8 mouse cellular contexts compared by ENCODE assay signal in the genomic region with DNA sequence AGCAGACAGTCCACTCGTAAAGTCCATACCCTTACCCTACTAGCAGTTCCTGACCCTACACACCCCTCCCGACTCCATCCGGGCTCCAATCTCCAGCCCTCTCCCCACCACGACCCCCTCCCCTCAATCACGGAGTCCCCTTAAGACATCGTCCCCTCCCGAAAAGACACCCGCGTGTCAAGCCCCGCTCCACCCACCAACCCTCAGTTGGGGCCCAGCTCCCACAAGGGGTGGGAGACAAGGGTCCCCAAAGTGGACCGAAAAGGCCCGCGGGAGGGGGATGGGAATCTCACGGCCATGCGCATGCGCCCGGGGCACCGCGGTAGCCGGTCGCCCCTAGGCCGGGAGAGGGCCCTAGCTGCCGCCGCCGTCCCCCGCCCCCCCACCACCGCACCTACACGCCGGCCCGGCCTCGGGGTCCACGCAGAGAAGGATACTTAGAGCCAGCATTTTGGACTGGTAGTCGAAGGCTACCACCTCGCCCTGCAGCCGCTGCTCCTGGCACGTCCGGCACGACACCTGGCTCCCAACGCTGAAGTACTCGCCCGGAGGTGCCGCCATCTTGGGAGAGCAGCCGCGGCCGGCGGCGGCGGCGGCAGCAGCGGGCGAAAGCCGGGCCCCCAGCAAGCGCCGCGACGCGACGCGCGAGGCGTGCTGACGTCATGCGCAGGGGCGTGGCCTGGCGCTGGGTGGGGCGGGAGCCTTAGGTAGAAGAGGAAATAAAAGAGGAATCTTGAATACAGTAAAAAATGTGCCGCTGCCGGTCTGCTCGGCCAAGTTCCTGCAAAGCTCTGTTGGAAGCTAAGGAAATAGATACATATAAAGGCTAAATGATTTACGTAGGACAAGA. TPM values are rescaled to one million over a fixed set of nuclear protein-coding genes. Genes with fewer than 3 reads are reported as not detected.
DNase-seq lines count a peak whose midpoint lies in the region; ATAC-seq lines count a peak whose summit lies in the region.

Lsm12 (minus strand) TSS at position 651 of the 850 bp plus-strand sequence.

- peak within 1 kb of the TSS; percentile 90 for H3K9ac ChIP-seq in forebrain, embryonic 11.5 days (ENCODE audit: low read length)
- peak within 1 kb of the TSS; percentile 98 for H3K9ac ChIP-seq in heart, embryonic 16.5 days (ENCODE audit: low read length)
- peak within 1 kb of the TSS; percentile 96 for H3K9ac ChIP-seq in liver, embryonic 15.5 days
- H3K9ac ChIP-seq in neural tube, embryonic 12.5 days = peak within 1 kb of the TSS; percentile 86

- WGBS in forebrain, embryonic 11.5 days = under 1% methylated on average over 70 of the region's 70 CpGs
- WGBS in heart, embryonic 16.5 days = 1% methylated on average over 70 of the region's 70 CpGs
- under 1% methylated on average over 69 of the region's 70 CpGs for WGBS in liver, embryonic 15.5 days (ENCODE audit: insufficient replicate concordance)
- under 1% methylated on average over 70 of the region's 70 CpGs for WGBS in neural tube, embryonic 12.5 days

- H3K4me3 ChIP-seq in forebrain, embryonic 11.5 days (ENCODE audit: low read depth, low read length) = peak within 1 kb of the TSS; percentile 91
- peak within 1 kb of the TSS; percentile 99 for H3K4me3 ChIP-seq in heart, embryonic 16.5 days (ENCODE audit: low read length)
- peak within 1 kb of the TSS; percentile 94 for H3K4me3 ChIP-seq in liver, embryonic 15.5 days (replicated peaks)
- H3K4me3 ChIP-seq in neural tube, embryonic 12.5 days = peak within 1 kb of the TSS; percentile 83

- peak within 1 kb of the TSS; percentile 90 for H3K27ac ChIP-seq in forebrain, embryonic 11.5 days (ENCODE audit: low read depth, low read length)
- H3K27ac ChIP-seq in heart, embryonic 16.5 days (ENCODE audit: low read length) = peak within 1 kb of the TSS; percentile 96
- H3K27ac ChIP-seq in liver, embryonic 15.5 days (replicated peaks) = peak within 1 kb of the TSS; percentile 92
- peak within 1 kb of the TSS; percentile 91 for H3K27ac ChIP-seq in neural tube, embryonic 12.5 days

- peaks cover 5% of the 10 kb centered on the region; the same call in 1 of the 2 replicates for H3K4me1 ChIP-seq in forebrain, embryonic 11.5 days (replicated peaks; ENCODE audit: control insufficient read depth, insufficient read depth, low read length)
- H3K4me1 ChIP-seq in heart, embryonic 16.5 days (ENCODE audit: control insufficient read depth, insufficient read depth, low read length) = peaks cover 20% of the 10 kb centered on the region
- H3K4me1 ChIP-seq in liver, embryonic 15.5 days (replicated peaks) = peaks cover 39% of the 10 kb centered on the region
- peaks cover 22% of the 10 kb centered on the region for H3K4me1 ChIP-seq in neural tube, embryonic 12.5 days

- peak within 1 kb of the TSS; percentile 87 for H3K4me2 ChIP-seq in forebrain, embryonic 11.5 days (ENCODE audit: low read depth, low read length, severe bottlenecking)
- H3K4me2 ChIP-seq in heart, embryonic 16.5 days (ENCODE audit: low read depth, low read length) = peak within 1 kb of the TSS; percentile 88
- peak within 1 kb of the TSS; percentile 85 for H3K4me2 ChIP-seq in liver, embryonic 15.5 days
- H3K4me2 ChIP-seq in neural tube, embryonic 12.5 days (replicated peaks) = peak within 1 kb of the TSS; percentile 83

- no peaks in the 10 kb centered on the region for H3K27me3 ChIP-seq in forebrain, embryonic 11.5 days (ENCODE audit: control insufficient read depth, insufficient read depth, low read length)
- H3K27me3 ChIP-seq in heart, embryonic 16.5 days (ENCODE audit: control insufficient read depth, insufficient read depth, low read length) = no peaks in the 10 kb centered on the region
- H3K27me3 ChIP-seq in liver, embryonic 15.5 days = no peaks in the 10 kb centered on the region
- no peaks in the 10 kb centered on the region for H3K27me3 ChIP-seq in neural tube, embryonic 12.5 days (replicated peaks)

- no peaks in the 10 kb centered on the region for H3K9me3 ChIP-seq in forebrain, embryonic 11.5 days (ENCODE audit: control insufficient read depth, low read length)
- no peaks in the 10 kb centered on the region for H3K9me3 ChIP-seq in heart, embryonic 16.5 days (replicated peaks; ENCODE audit: control insufficient read depth, low read length)
- H3K9me3 ChIP-seq in liver, embryonic 15.5 days (replicated peaks) = no peaks in the 10 kb centered on the region
- no peaks in the 10 kb centered on the region for H3K9me3 ChIP-seq in neural tube, embryonic 12.5 days

- peak; percentile 84 for ATAC-seq in forebrain, embryonic 11.5 days (replicated peaks; ENCODE audit: low FRiP score)
- ATAC-seq in heart, embryonic 16.5 days (replicated peaks; ENCODE audit: extremely low read depth, insufficient read depth, low FRiP score) = peak; percentile 88
- ATAC-seq in liver, embryonic 15.5 days (ENCODE audit: insufficient read depth) = peak; percentile 82
- peak; percentile 83 for ATAC-seq in neural tube, embryonic 12.5 days (ENCODE audit: low FRiP score, low read depth)

- peak; percentile 95 to 98 for DNase-seq in CD8-positive naive resting alpha-beta T cell, adult 2 months (ENCODE audit: low read depth in 2 of 2, low spot score in 2 of 2)
- peak; percentile 92 for DNase-seq in c-Kit-positive CD71-negative TER-119-negative erythroid progenitor cells, embryonic 14.5 days (ENCODE audit: low read depth)
- DNase-seq in forebrain, embryonic 11.5 days (ENCODE audit: low spot score) = peak; percentile 97
- peak; percentile 95 to 99 for DNase-seq in kidney, postnatal 36 days
- peak; percentile 75 for DNase-seq in telencephalon, adult 2 months (ENCODE audit: low read depth, low spot score)

- peaks cover 3% of the 10 kb centered on the region; the same call in 1 of the 2 replicates for H3K36me3 ChIP-seq in forebrain, embryonic 11.5 days (ENCODE audit: control insufficient read depth, insufficient read depth, low read length)
- peaks cover 9% of the 10 kb centered on the region for H3K36me3 ChIP-seq in heart, embryonic 16.5 days (ENCODE audit: control insufficient read depth, insufficient read depth)
- H3K36me3 ChIP-seq in liver, embryonic 15.5 days (replicated peaks) = peaks cover 28% of the 10 kb centered on the region
- H3K36me3 ChIP-seq in neural tube, embryonic 12.5 days = peaks cover 18% of the 10 kb centered on the region

RNA-seq across cellular contexts. Expression of gene Lsm12, which starts in this region (rescaled TPM):
- polyA plus RNA-seq in forebrain, embryonic 11.5 days (2014; fragmentation: Nextera tagmentation; extraction: Ambion mirVana) = 73.2 and 78.7 TPM in 2 replicates
- 60.5 and 77.2 TPM in 2 replicates for polyA plus RNA-seq in heart, embryonic 16.5 days (2015; fragmentation: Nextera tagmentation; extraction: Ambion mirVana)
- polyA plus RNA-seq in liver, embryonic 15.5 days (2015; fragmentation: Nextera tagmentation; extraction: Ambion mirVana) = 51.4 and 70.3 TPM in 2 replicates
- 87.0 and 112 TPM in 2 replicates for polyA plus RNA-seq in neural tube, embryonic 12.5 days (2016; fragmentation: Nextera tagmentation; extraction: Ambion mirVana)

Comparison
In these comparisons a context has a peak if more than half of its experiments do, and no peak if none do; other contexts are left out.
1. Peak in every context shown above with its lines: DNase-seq, ATAC-seq, H3K4me3 ChIP-seq and H3K27ac ChIP-seq.